Mouse (Mus musculus) bone marrow macrophage, adult 2 months (primary cell): Measurements from ENCODE around the gene 1700019A02Rik.

Source experiments
- CTCF ChIP-seq: IDR thresholded peaks from 2 replicates; pipeline ENCODE4 v1.5.1; 2012; ENCODE audit warnings: low read depth, mild to moderate bottlenecking, low read length, moderate library complexity
- POLR2A ChIP-seq: IDR thresholded peaks from 2 replicates; pipeline ENCODE4 v1.6.1; 2012; ENCODE audit warnings: mild to moderate bottlenecking, low read depth, low read length, borderline replicate concordance

- TF ChIP-seq POLR2A = no peak
- TF ChIP-seq CTCF = no peak
Measured at GRCm38 (mm10) chr1:53224775-53225174, 37.3 kb upstream of the 1700019A02Rik start.
